Mouse (Mus musculus): ENCODE data around the gene Foxn4. TPM values are rescaled to one million over a fixed set of nuclear protein-coding genes. Genes with fewer than 3 reads are reported as not detected.

Gene Foxn4
- total RNA-seq, 2 experiments from 2014 or later: not detected

Other genes starting within 250 kb of the Foxn4 start
- gene Usp30, start 208.3 kb downstream of the Foxn4 start, total RNA-seq (2021): 1 to 10 TPM; 7.2 to 7.8 TPM
- gene Svop, start 182.2 kb downstream of the Foxn4 start, total RNA-seq (2021): not detected
- 1 to 10 TPM; 1.1 to 1.5 TPM for gene Alkbh2, start 145.6 kb downstream of the Foxn4 start, total RNA-seq (2021)
- gene Ung, start 143.4 kb downstream of the Foxn4 start, total RNA-seq (2021): 1 to 10 TPM; 6.5 to 7.2 TPM
- 10 to 100 TPM; 66.4 to 98.1 TPM for gene Acacb, start 127.3 kb downstream of the Foxn4 start, total RNA-seq (2021)
- gene Myo1h, start 15.4 kb upstream of the Foxn4 start, total RNA-seq (2021): 1 to 10 TPM in 1 of 2 experiments, not detected in 1; 1.1 TPM
- 10 to 100 TPM; 24.2 to 25.0 TPM for gene Kctd10, start 106.7 kb upstream of the Foxn4 start, total RNA-seq (2021)
- 10 to 100 TPM; 64.7 to 67.5 TPM for gene Ube3b, start 106.8 kb upstream of the Foxn4 start, total RNA-seq (2021)
- 10 to 100 TPM in 1 of 2 experiments, 1 to 10 TPM in 1; 9.9 to 11.4 TPM for gene Mmab, start 170.3 kb upstream of the Foxn4 start, total RNA-seq (2021)
- gene Mvk, start 170.5 kb upstream of the Foxn4 start, total RNA-seq (2021): 10 to 100 TPM in 1 of 2 experiments, 1 to 10 TPM in 1; 9.1 to 13.8 TPM

Data from gastrocnemius, postnatal 14 days (tissue).